ENCODE assay signal across 8 mouse cellular contexts in the genomic region with DNA sequence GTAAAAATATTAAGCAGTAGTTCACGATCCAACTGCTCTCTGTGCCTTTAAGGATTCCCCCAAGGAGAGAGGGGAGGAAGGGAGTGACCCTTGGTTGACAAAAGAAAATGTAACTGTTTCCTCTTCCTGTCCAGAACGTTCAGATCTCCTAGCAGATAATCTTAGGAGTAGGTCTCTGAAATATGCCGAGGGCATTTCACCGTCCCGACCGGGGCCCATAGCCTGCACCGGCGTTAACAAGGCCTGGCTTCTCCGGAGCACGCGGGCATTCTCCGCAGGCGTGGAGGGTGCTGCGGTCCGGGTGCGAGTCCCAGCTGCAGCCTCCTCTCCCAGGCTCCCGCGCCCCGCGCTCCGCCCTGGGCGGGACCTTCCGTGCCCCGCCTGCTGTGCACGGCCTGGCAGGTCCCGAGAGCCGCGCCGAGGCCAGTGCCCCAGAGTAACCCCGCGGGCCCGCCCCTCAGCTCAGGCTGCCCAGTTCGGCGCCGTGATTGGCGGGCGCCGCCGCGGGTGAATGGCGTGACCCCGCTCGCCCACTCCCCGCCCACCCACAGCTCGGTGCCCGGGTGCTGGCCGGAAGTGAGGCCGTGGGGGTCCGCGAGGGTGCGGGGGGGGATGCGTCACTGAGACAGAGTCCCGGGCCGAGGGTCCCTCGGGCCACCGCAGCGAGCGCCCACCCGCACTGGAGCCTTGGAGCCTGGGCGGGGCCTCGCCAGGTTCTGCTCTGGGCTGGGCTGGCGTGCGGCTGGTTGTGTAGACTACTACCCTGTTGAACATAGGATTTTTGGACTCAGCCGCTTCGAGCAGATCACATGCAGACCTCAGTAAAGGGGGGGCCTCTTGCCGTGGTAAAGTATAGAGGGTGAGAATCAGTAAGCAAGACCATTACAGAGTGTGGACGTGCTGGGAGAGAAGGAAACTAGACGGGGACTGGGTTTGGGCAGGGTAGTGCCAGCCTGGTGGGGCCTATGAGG. TPM values are rescaled to one million over a fixed set of nuclear protein-coding genes. Genes with fewer than 3 reads are reported as not detected.
DNase-seq lines count a peak whose midpoint lies in the region; ATAC-seq lines count a peak whose summit lies in the region.

No protein-coding gene starts in this region.

- peak; percentile 99 for DNase-seq in adrenal gland, adult 2 months
- DNase-seq in embryo, embryonic 11 days, result peak; percentile 96
- peak; percentile 96 for DNase-seq in gastrocnemius, postnatal 25 days
- DNase-seq in intestine, embryonic 14.5 days (ENCODE audit: low spot score), result peak; percentile 92
- DNase-seq in left cerebral cortex, postnatal 10 days (ENCODE audit: extremely low spot score in 1 of 2, low spot score in 2 of 2), result peak; percentile 69 to 97
- DNase-seq in right cerebral cortex, postnatal 10 days (ENCODE audit: low spot score in 2 of 2), result peak; percentile 91 to 92
- DNase-seq in urinary bladder, postnatal 14 days (ENCODE audit: low spot score), result peak; percentile 93

- peak overlapping the region; percentile 74 for H3K4me2 ChIP-seq in intestine, embryonic 14.5 days (ENCODE audit: low read length)

- no peaks in the 10 kb centered on the region for H3K36me3 ChIP-seq in intestine, embryonic 14.5 days (ENCODE audit: control insufficient read depth, insufficient read depth, low read length)

- H3K9ac ChIP-seq in intestine, embryonic 14.5 days (ENCODE audit: low read length), result peak overlapping the region; percentile 79

- H3K4me3 ChIP-seq in intestine, embryonic 14.5 days (ENCODE audit: low read depth, low read length), result peak overlapping the region; percentile 55

- peak overlapping the region; percentile 95 for H3K27ac ChIP-seq in intestine, embryonic 14.5 days (ENCODE audit: low read depth)

- H3K27me3 ChIP-seq in intestine, embryonic 14.5 days (replicated peaks; ENCODE audit: control insufficient read depth, insufficient read depth, low read length), result no peaks in the 10 kb centered on the region

- intact Hi-C loops in left cerebral cortex, postnatal 10 days (cut with DNase I), result no loop called here

- WGBS in intestine, embryonic 14.5 days, result under 1% methylated on average over 65 of the region's 68 CpGs

- no peaks in the 10 kb centered on the region for H3K9me3 ChIP-seq in intestine, embryonic 14.5 days (ENCODE audit: control insufficient read depth, low read length)

- peaks cover 23% of the 10 kb centered on the region for H3K4me1 ChIP-seq in intestine, embryonic 14.5 days (replicated peaks; ENCODE audit: control insufficient read depth, insufficient read depth, low read length)

- ATAC-seq in intestine, embryonic 14.5 days (replicated peaks; ENCODE audit: low FRiP score, low TSS enrichment, low read depth), result peak; percentile 100
- ATAC-seq in megakaryocyte progenitor cell, adult 5-6 weeks (replicated peaks; ENCODE audit: poor library complexity), result peak; percentile 91

RNA-seq across cellular contexts. Expression of gene Elovl5, which starts 6.6 kb away (rescaled TPM):
- total RNA-seq in adrenal gland, adult 2 months (2021), result 1,000 to 10,000 TPM in 1 of 2 experiments, 100 to 1,000 TPM in 1; 490 to 1,131 TPM
- polyA plus RNA-seq in adrenal gland, adult 2 months (2012; rRNA removed), result 123 and 254 TPM in 2 replicates
- total RNA-seq in gastrocnemius, postnatal 25 days (2021), result 10 to 100 TPM in 1 of 2 experiments, 1 to 10 TPM in 1; 9.3 to 11.8 TPM
- 89.5 and 91.6 TPM in 2 replicates for polyA plus RNA-seq in intestine, embryonic 14.5 days (2014; fragmentation: Nextera tagmentation; extraction: Ambion mirVana)
- total RNA-seq in left cerebral cortex, postnatal 10 days (2021), result 10 to 100 TPM; 79.5 to 82.7 TPM
- total RNA-seq in megakaryocyte progenitor cell, adult 5-6 weeks (2015), result 97.0 and 107 TPM in 2 replicates
- 104 and 107 TPM in 2 replicates for total RNA-seq in megakaryocyte progenitor cell, adult 5-6 weeks (2017)

Comparison
In these comparisons a context has a peak if more than half of its experiments do, and no peak if none do; other contexts are left out.
1. Peak in every context shown above with its lines: DNase-seq, ATAC-seq, H3K4me3 ChIP-seq and H3K27ac ChIP-seq.
2. RNA of gene Elovl5, which starts 6.6 kb away (total RNA-seq): 490 to 1,131 TPM in adrenal gland, adult 2 months, 97.0 to 107 TPM in megakaryocyte progenitor cell, adult 5-6 weeks and 79.5 to 82.7 TPM in left cerebral cortex, postnatal 10 days; 9.3 to 11.8 TPM in gastrocnemius, postnatal 25 days; every median in the first group is over 4 times any median in the second.